Mouse (Mus musculus): ENCODE results near the gene Calm3. TPM values are rescaled to one million over a fixed set of nuclear protein-coding genes. Genes with fewer than 3 reads are reported as not detected.

Gene Calm3
- total RNA-seq, 2 experiments from 2014 or later, result 1,235 to 1,345 TPM

DNA sequence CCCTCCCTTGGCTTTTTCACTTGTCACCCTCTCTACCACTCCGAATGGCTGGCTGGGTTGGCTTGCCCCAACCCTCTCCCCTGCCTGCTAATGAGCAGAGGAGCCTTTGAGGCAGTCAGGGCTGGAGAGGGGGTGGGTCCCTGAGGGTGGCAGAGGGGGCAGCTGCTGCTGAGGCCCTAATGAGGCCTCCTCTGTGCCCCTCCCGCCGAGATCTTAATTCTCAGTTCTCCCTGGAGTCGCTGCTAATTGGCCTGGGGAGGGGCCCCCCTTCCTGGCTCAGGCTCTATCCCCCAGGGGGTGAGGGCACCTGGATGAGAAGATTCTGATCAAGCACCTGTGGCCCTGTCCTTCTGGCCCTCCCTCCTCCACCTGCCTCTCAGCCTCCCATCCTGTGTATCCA lies 29.6 kb downstream of the Calm3 start:
- intact Hi-C loops (cut with DNase I), result loop anchor here (10.0 kb wide), 1 partner anchor 149 kb away; no protein-coding TSS in a partner anchor
- DNase-seq, result no peak

DNA sequence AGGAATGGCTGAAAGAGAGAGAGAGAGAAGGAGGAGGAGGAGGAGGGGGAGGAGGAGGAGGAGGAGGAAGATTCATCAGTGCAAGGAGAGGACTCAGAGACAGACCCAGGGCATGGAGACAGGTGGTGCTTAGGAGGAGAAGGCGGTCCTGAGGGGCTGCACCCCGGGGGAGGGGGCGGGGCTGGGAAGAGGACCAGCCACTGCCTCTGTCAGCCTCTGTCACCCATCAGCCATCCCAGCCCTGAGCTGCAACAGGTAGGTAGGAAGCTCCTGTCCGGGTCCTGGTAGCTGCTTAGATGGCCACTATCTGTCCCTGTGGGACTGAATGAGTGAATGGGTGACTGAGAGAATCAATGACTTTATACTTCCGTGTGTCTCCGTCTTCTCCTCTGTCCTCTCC lies 30.3 kb downstream of the Calm3 start:
- DNase-seq, result no peak
- intact Hi-C loops (cut with DNase I), result loop anchor here (10.0 kb wide), 1 partner anchor 149 kb away; no protein-coding TSS in a partner anchor

- intact Hi-C loops (cut with DNase I), result loop anchor here (10.0 kb wide), 1 partner anchor 148 kb away; no protein-coding TSS in a partner anchor
- DNase-seq, result no peak
Observed at GRCm38 (mm10) chr7:16892352-16892730, 31.6 kb downstream of the Calm3 start.

DNA sequence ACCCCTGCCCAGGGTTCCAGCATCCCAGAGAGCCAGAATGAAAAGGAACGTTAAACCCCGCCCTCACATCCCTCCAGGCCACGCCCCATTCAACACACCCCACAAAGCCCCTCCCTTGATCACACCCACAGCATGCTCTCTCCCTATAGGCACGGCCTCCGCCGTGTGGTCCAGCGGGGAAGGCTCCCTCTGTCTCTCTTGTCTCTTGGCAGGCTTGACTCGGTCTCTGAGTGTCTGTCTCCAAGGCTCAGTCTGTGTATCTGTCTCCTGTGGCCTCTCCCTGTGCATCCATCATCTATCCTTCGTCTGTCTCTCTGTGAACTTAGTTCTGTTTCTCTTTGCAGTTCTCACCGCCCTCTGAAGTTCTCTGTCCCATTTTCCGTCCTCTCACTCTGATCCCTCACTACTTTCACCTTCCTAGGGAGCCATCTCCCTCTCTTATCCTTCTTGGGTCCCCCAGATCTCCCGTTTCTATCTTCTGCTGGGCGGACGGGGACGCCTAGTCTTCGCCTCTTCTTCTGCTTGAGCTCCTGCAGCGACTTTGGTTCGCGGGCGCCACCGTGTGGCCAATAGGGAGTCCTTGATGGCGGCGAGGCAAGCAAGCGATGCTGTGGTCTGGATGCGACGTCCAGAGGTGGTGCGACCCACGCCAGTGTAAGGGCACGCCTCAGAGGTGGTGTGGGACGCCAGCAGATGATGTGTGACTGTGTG lies 32.1 kb downstream of the Calm3 start, which contains the start of gene Gng8:
Gng8 (plus strand) TSS at position 146 of the 711 bp plus-strand sequence.
- peak; percentile 90 for DNase-seq
- intact Hi-C loops (cut with DNase I), result loop anchor here (10.0 kb wide), 1 partner anchor 147 kb away; no protein-coding TSS in a partner anchor

DNA sequence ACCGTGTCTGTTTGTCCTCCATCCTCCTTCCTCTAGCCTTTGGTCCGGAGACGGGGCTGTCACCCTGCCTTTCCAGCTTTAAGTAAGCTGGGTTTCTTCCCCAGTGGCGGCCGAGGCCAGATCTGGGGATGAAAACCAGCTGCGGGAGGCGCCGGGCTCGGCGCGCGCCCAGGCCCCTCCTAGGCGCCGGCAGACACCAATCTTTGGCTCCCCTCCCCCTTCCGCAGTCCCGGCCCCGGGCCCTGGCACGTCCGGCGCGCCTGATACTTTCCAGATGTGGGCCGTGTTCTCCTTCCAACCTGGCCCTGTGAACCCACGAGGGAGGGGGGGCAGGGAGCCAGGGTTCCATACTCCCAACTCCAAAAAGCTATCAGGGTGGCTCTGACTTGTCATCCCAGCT lies 33.0 kb downstream of the Calm3 start:
- intact Hi-C loops (cut with DNase I), result loop anchor here (10.0 kb wide), 1 partner anchor 146 kb away; no protein-coding TSS in a partner anchor
- peak; percentile 37 for DNase-seq

DNA sequence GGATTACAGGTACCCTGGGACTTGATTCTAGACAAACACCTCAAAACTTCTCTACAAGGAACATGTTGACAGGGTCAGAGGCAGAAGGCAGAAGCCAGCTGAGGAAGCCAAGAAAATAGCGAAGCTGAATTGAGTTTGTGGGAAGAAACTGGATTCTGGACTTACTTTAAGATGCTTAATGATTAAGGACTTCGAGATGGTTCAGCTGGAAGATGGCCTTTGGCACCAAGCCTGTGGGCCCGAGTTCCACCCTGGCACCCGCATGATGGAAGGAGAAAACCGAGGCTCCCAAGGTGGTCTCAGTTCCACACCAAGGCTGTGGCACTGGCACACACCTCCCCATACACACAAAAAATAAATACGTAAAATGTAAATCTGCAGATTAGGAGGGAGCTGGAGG lies 33.4 kb downstream of the Calm3 start:
- no peak for DNase-seq
- intact Hi-C loops (cut with DNase I), result loop anchor here (10.0 kb wide), 1 partner anchor 146 kb away; no protein-coding TSS in a partner anchor

- intact Hi-C loops (cut with DNase I), result no loop called here
- peak; percentile 45 for DNase-seq
Observed at GRCm38 (mm10) chr7:16885905-16886304, 38.0 kb downstream of the Calm3 start.

DNA sequence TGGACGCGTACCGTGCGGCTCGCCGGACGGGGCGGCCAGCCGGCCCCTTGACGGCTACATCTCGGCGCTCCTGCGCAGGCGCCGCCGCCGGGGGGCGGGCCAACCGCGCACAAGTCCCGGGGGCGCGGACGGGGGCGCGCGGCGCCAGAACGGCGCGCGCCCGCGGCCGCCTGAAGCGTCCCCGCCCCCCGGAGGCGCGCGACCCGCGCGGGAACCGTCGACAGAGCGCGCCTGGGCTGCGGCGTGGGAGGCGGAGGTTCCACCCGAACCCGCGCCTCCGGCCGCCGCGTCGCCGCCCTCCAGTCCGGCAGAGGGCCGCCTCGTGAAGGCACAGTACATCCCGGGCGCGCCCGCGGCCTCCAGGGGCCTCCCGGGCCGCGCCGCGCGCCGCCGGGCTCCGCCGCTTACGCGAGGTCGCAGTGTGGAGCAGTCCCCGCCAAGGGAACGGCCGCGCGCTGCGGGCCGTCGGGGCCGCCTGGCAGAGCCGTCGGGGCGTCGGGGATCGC lies 38.6 kb downstream of the Calm3 start:
- intact Hi-C loops (cut with DNase I), result no loop called here
- peak; percentile 22 for DNase-seq

- intact Hi-C loops (cut with DNase I), result no loop called here
- no peak for DNase-seq
Observed at GRCm38 (mm10) chr7:16884334-16884733, 39.6 kb downstream of the Calm3 start.

DNA sequence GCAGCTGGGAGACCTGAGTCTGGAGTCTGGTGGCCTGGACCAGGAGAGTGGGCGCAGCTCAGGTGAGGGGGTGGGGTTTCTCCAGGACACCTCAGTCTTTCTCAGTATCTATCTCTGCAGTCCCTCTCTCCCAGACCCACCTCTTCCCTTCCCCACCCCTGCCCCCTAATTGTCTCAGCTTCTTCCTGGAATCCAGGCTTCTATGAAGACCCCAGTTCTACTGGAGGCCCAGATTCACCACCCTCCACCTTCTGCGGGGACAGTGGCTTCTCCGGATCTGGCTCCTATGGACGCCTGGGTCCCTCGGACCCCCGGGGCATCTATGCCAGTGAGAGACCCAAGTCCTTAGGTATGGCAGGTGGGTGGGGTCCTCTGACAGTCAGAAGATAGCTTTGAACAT lies 40.8 kb downstream of the Calm3 start:
- intact Hi-C loops (cut with DNase I), result no loop called here
- no peak for DNase-seq

GRCm38 (mm10) chr7:16880615-16881014 lies 43.3 kb downstream of the Calm3 start:
- no peak for DNase-seq
- intact Hi-C loops (cut with DNase I), result no loop called here

GRCm38 (mm10) chr7:16879796-16880547 lies 43.9 kb downstream of the Calm3 start:
- DNase-seq, result peak; percentile 34
- intact Hi-C loops (cut with DNase I), result no loop called here

- no peak for DNase-seq
- intact Hi-C loops (cut with DNase I), result no loop called here
Observed at GRCm38 (mm10) chr7:16877717-16878116, 46.2 kb downstream of the Calm3 start.

- DNase-seq, result peak; percentile 32
- intact Hi-C loops (cut with DNase I), result no loop called here
Observed at GRCm38 (mm10) chr7:16876608-16877007, 47.3 kb downstream of the Calm3 start.

DNA sequence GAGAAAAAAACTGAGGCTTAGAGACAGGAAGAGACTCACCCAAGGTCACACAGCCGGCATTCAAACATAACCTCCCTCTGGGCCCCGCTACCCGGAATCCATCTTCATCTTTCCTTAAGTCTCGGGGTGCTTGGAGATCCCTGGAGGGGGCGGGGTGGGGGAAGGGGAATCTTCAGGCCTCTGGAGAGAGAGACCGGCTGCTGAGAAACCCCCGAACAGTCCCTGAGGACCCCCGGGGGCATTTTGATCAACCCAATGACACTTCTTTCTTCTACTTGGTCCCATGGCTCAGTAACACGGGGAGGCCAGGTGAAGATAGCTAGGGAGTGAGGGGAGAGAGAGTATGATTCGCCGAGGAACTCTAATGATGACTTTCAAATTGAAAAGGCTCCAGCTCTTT lies 47.9 kb downstream of the Calm3 start:
- peak; percentile 33 for DNase-seq
- intact Hi-C loops (cut with DNase I), result no loop called here

DNA sequence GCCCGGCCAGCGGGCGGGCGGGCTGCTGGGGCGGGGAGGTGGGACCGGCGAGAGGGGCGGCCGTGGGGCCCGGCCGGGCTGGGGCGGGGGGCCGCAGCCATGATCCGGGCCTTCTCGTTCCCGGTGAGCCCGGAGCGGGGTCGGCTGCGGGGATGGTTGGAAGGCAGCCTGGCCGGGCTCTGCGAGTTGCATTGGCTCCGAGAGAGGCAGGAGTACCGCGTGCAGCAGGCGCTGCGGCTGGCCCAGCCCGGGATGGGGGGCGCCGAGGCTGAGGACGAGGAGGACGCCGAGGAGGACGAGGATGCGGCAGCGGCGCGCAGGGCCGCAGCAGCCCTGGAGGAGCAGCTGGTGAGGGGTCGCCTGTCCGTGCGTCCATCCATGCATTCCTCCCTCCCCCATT lies 48.6 kb downstream of the Calm3 start:
- intact Hi-C loops (cut with DNase I), result no loop called here
- no peak for DNase-seq

DNA sequence AGATGAGACGGTGACA lies 48.8 kb downstream of the Calm3 start, which contains the start of gene Dact3:
Dact3 (plus strand) TSS at position 8 of the 16 bp plus-strand sequence.
- intact Hi-C loops (cut with DNase I), result no loop called here
- no peak for DNase-seq

DNA sequence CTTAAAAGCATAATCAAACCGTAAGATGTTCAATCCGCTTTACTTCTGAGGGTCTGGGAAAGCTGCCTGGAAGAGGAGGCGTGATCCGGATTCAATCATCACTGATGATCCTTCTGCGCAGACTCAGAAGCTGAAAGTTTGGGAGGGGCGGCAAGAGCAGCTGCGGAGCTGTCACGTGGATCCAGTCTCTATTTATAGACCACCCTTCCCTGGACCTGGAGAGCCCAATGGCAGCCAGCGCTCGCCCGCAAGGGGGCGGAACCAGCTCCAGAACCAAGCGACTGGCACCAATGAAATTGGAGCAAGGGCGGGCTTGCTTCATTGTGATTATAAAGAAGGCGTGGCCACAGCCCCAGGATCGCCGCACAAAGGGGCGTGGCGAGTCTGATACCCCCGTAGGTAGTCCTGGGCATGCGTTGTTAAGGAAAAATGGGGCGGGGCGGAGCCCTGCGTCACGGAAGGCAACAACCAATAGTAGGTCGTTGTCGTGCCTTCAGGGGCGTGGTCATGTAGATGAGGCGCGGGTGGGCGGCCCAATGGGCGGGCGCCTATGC lies 49.1 kb downstream of the Calm3 start:
- intact Hi-C loops (cut with DNase I), result no loop called here
- DNase-seq, result peak; percentile 100

DNA sequence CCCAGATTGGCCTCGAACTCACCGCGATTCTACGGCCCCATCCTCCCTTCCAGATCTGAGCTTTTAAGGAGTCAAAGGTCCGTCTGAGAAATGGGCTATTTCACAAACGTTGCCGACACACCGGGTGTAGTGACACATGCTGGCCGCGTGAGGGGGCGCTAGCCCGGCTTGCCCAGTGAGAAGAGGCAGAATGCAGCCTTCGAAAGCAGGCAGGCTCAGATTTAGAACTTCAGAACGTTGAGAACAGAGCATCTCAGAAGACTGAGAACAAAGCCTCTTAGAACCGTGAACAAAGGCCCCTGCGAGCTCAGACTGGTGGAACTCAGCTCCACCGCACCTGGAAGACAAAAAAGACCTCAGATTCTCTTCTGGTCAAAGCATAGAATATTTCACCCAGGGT lies 49.7 kb downstream of the Calm3 start:
- intact Hi-C loops (cut with DNase I), result no loop called here

DNA sequence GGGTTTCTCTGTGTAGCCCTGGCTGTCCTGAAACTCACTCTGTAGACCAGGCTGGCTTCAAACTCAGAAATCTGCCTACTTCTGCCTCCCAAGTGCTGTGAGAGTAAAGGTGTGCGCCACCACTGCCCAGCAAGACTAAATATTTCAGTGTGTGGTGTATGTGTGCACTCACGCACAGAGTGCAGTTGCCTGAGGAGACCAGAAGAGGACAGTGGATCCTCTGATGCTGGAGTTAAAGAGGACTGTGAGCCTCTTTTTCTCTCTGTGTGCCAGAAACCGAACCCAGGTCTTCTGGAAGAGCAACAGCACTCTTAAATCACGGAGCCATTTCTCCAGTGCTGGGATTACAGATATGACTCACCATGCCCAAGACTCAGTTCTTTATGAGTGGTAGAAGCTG lies 50.5 kb downstream of the Calm3 start:
- intact Hi-C loops (cut with DNase I), result no loop called here
- no peak for DNase-seq

More for the DNA sequence above, 49.7 kb downstream of the Calm3 start:
- DNase-seq, result peak; percentile 75

- DNase-seq, result no peak
- intact Hi-C loops (cut with DNase I), result no loop called here
Observed at GRCm38 (mm10) chr7:16872478-16872877, 51.4 kb downstream of the Calm3 start.

DNA sequence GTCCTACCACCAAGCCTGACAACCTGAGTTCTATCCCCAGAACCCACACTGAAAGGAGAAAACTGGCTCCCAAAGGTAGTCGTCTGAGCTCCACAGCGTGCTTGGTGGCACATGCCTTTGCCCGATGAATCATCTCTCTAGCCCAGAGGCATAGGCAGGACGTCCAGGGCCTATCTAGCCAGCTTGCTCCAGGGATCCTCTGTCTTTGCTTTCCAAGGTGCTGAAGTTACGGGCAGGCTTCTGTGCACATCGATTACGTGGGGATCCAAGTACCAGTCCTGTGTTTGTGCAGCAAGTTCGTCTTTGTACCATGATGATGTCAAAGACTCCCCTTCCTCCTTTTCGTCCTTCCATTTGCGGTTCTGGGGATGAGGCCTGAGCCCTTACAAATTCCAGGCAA lies 52.3 kb downstream of the Calm3 start:
- DNase-seq, result no peak
- intact Hi-C loops (cut with DNase I), result no loop called here

All from left cerebral cortex, postnatal 4 days (tissue).